Mouse (Mus musculus) hindbrain, embryonic 10.5 days (tissue): ENCODE measurements around the gene Zfp235. TPM values are rescaled to one million over a fixed set of nuclear protein-coding genes. Genes with fewer than 3 reads are reported as not detected.

ENCODE experiments used
- DNase-seq: peaks from one replicate; pipeline ENCODE4 v3.0.0-alpha.2; 2017; ENCODE audit warnings: low spot score
- H3K27ac ChIP-seq: fragments of 300-500 bp; sonication (generic); 2 replicates; pipeline ENCODE4 v1.5.1; 2016; ENCODE audit warnings: mild to moderate bottlenecking, moderate library complexity
- H3K27me3 ChIP-seq: fragments of 300-500 bp; sonication (generic); 2 replicates; pipeline ENCODE4 v1.6.1; 2016; ENCODE audit warnings: mild to moderate bottlenecking; ENCODE audit not compliant: poor library complexity, insufficient read depth, severe bottlenecking
- H3K36me3 ChIP-seq: fragments of 300-500 bp; sonication (generic); 2 replicates; pipeline ENCODE4 v1.6.1; 2016; ENCODE audit warnings: mild to moderate bottlenecking, moderate library complexity
- H3K4me1 ChIP-seq: fragments of 300-500 bp; sonication (generic); replicated peaks from 2 replicates; pipeline ENCODE4 v1.6.1; 2016; ENCODE audit warnings: mild to moderate bottlenecking
- H3K4me3 ChIP-seq: fragments of 300-500 bp; sonication (generic); 2 replicates; pipeline ENCODE4 v1.5.1; 2016; ENCODE audit warnings: mild to moderate bottlenecking, moderate library complexity
- H3K9me3 ChIP-seq: fragments of 300-500 bp; sonication (generic); 2 replicates; pipeline ENCODE4 v1.6.1; 2016; ENCODE audit warnings: mild to moderate bottlenecking, moderate library complexity
- WGBS: fragments of 180-500 bp; shearing (Covaris S2); methylation state at CpG from one replicate; pipeline ENCODE4 v1.1.7; 2016; 5-methylcytosine and 5-hydroxymethylcytosine counted together
- polyA plus RNA-seq: library from polyadenylated mRNA; unstranded; fragments of >200 nt; fragmentation: Nextera tagmentation; extraction: Ambion mirVana; gene quantifications from 2 replicates; pipeline ENCODE4 v1.2.1, GENCODE M21; 2016

Zfp235 gene
- polyA plus RNA-seq, 1 experiment from 2014 or later: 12.9 TPM

GRCm38 (mm10) chr7:24153272-24153671 lies 19.3 kb downstream of the Zfp235 start:
- Histone ChIP-seq H3K27ac (no peak overlapping the region), H3K9me3 (peaks cover 12% of the 10 kb centered on the region), H3K4me3 (no peak overlapping the region), H3K4me1 (no peaks in the 10 kb centered on the region), H3K36me3 (no peaks in the 10 kb centered on the region), H3K27me3 (no peaks in the 10 kb centered on the region)
- DNase-seq: no peak
- 4% methylated on average over 1 of the region's 1 CpGs for WGBS

- Histone ChIP-seq H3K27me3 (no peaks in the 10 kb centered on the region), H3K27ac (no peak overlapping the region), H3K36me3 (no peaks in the 10 kb centered on the region), H3K4me1 (peaks cover 6% of the 10 kb centered on the region; the same call in 1 of the 2 replicates), H3K9me3 (0 out of 2 replicates have a peak, but pooled peaks cover 6% of the 10 kb centered on the region), H3K4me3 (no peak overlapping the region)
- WGBS: 71% methylated on average over 4 of the region's 4 CpGs
- DNase-seq: no peak
Observed at GRCm38 (mm10) chr7:24172191-24172590, 38.2 kb downstream of the Zfp235 start.

DNA sequence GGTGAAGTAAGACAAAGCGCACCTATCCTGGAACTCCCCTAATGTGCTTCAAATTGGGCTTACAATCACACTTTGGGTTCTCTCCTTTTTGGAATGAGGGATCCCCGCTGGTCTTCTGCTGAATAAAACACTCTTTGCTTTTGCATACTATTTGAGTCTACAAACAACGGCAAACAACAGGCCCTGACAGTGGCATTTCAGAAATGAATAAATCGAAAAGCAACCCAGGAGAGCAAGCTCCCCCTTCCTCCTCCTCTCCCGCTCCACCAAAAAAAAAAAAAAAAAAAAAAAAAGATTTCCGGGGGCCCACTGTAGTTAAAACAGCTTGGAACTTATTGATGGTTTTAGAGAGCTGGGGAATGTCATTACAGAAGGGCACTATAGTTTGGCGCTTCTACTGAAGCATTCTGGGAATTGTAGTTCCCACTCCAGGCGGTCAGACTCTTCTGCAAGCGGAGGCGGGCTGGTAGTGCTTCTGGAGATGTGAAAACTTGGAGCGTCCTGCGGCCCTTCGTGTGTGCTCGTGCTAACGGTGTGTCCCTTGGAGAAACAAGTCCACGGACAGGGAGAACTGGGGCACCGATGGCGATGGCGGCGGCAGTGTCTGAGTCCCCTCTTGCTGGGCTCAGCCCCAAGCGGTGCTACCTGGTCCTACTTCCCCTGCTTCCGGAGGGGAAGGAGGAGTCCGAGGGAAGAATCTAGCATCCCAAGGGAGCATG lies 40.8 kb downstream of the Zfp235 start, which contains the start of gene Zfp114:
Gene Zfp114 (plus strand): TSS at position 443 of the 719 bp plus-strand sequence.
- H3K4me3 ChIP-seq: peak within 1 kb of the TSS; percentile 62
- 14% methylated on average over 23 of the region's 23 CpGs for WGBS
- peak within 1 kb of the TSS; percentile 87 for H3K27ac ChIP-seq
- H3K36me3 ChIP-seq: no peaks in the 10 kb centered on the region
- H3K9me3 ChIP-seq: 0 out of 2 replicates have a peak, but pooled peaks cover 6% of the 10 kb centered on the region
- no peaks in the 10 kb centered on the region for H3K27me3 ChIP-seq
- DNase-seq: peak; percentile 84
- peaks cover 6% of the 10 kb centered on the region; the same call in 1 of the 2 replicates for H3K4me1 ChIP-seq

GRCm38 (mm10) chr7:24175337-24175711 lies 41.4 kb downstream of the Zfp235 start:
- Histone ChIP-seq H3K27ac (peak overlapping the region; percentile 87), H3K9me3 (0 out of 2 replicates have a peak, but pooled peaks cover 6% of the 10 kb centered on the region), H3K36me3 (no peaks in the 10 kb centered on the region), H3K4me1 (peaks cover 6% of the 10 kb centered on the region; the same call in 1 of the 2 replicates), H3K4me3 (peak overlapping the region; percentile 62), H3K27me3 (no peaks in the 10 kb centered on the region)
- 64% methylated on average over 6 of the region's 6 CpGs for WGBS
- DNase-seq: no peak

- Histone ChIP-seq H3K27ac (no peak overlapping the region), H3K4me3 (no peak overlapping the region), H3K27me3 (no peaks in the 10 kb centered on the region), H3K9me3 (peaks cover 4% of the 10 kb centered on the region; the same call in 1 of the 2 replicates), H3K4me1 (no peaks in the 10 kb centered on the region), H3K36me3 (no peaks in the 10 kb centered on the region)
- WGBS: 68% methylated on average over 1 of the region's 1 CpGs
- no peak for DNase-seq
Observed at GRCm38 (mm10) chr7:24187611-24188010, 53.6 kb downstream of the Zfp235 start.

DNA sequence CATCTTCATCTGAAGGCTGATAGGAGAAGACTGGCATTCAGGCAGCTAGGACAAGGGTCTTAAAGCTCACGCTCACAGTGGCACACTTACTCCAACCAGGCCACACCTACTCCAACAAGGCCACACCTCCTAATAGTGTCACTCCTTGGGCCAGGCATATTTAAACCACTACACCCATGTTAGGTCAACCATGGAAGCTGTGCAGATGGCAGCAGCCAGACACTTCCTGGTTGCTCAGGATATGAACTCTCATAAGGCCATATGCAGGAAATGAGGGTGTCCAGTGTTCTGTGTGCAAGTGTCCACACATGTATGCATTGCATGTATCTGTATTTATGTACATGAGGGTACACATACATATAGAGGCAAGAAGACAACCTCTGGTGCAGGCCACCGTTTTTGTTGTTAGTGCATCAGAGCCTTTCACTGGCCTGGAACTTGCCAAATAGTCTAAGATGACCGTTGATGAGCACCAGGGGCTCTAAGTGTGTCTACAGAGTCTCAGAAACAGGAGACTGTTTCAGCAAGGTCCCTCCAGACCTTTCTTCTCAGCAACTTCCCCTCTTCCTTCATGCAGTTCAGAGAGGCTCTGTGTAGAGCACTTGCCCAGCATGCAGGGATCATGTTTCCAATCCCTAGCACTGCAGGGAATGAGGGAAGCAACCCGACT lies 55.1 kb downstream of the Zfp235 start:
- Histone ChIP-seq H3K4me1 (no peaks in the 10 kb centered on the region), H3K27ac (no peak overlapping the region), H3K27me3 (no peaks in the 10 kb centered on the region), H3K4me3 (no peak overlapping the region), H3K9me3 (peaks cover 12% of the 10 kb centered on the region), H3K36me3 (peaks cover 12% of the 10 kb centered on the region)
- 66% methylated on average over 4 of the region's 4 CpGs for WGBS
- no peak for DNase-seq

GRCm38 (mm10) chr7:24189571-24189944 lies 55.6 kb downstream of the Zfp235 start:
- no peak overlapping the region for H3K4me3 ChIP-seq
- H3K4me1 ChIP-seq: no peaks in the 10 kb centered on the region
- no peaks in the 10 kb centered on the region for H3K27me3 ChIP-seq
- 77% methylated on average over 5 of the region's 5 CpGs for WGBS
- peaks cover 17% of the 10 kb centered on the region for H3K9me3 ChIP-seq
- no peak overlapping the region for H3K27ac ChIP-seq
- DNase-seq: no peak
- H3K36me3 ChIP-seq: peaks cover 17% of the 10 kb centered on the region

GRCm38 (mm10) chr7:24191361-24191760 lies 57.4 kb downstream of the Zfp235 start:
- DNase-seq: no peak
- Histone ChIP-seq H3K27ac (no peak overlapping the region), H3K4me3 (no peak overlapping the region), H3K9me3 (peaks cover 24% of the 10 kb centered on the region), H3K27me3 (no peaks in the 10 kb centered on the region), H3K4me1 (no peaks in the 10 kb centered on the region), H3K36me3 (peaks cover 30% of the 10 kb centered on the region)
- 83% methylated on average over 2 of the region's 2 CpGs for WGBS

Other genes with a start within 250 kb of the Zfp235 start
- gene Vmn1r178, start 242.2 kb upstream of the Zfp235 start, polyA plus RNA-seq: not detected in 2 replicates
- not detected in 2 replicates for gene Vmn1r179, start 207.2 kb upstream of the Zfp235 start, polyA plus RNA-seq
- not detected in 2 replicates for gene Vmn1r180, start 183.5 kb upstream of the Zfp235 start, polyA plus RNA-seq
- gene Vmn1r181, start 159.6 kb upstream of the Zfp235 start, polyA plus RNA-seq: not detected in 2 replicates
- gene V1rd19, start 132.5 kb upstream of the Zfp235 start, polyA plus RNA-seq: not detected in 2 replicates
- not detected in 2 replicates for gene Vmn1r183, start 80.9 kb upstream of the Zfp235 start, polyA plus RNA-seq
- 25.9 and 29.4 TPM in 2 replicates for gene Zfp180, start 52.2 kb upstream of the Zfp235 start, polyA plus RNA-seq
- gene Zfp112, start 21.9 kb upstream of the Zfp235 start, polyA plus RNA-seq: 3.3 and 5.4 TPM in 2 replicates
- 3.9 and 5.1 TPM in 2 replicates for gene Zfp114, start 40.9 kb downstream of the Zfp235 start, polyA plus RNA-seq
- 9.2 and 10.5 TPM in 2 replicates for gene Zfp111, start 77.3 kb downstream of the Zfp235 start, polyA plus RNA-seq
- 4.9 and 5.8 TPM in 2 replicates for gene Zfp109, start 103.4 kb downstream of the Zfp235 start, polyA plus RNA-seq
- 2.3 and 2.6 TPM in 2 replicates for gene Zfp108, start 120.6 kb downstream of the Zfp235 start, polyA plus RNA-seq
- 6.0 TPM in 2 replicates for gene Zfp93, start 136.3 kb downstream of the Zfp235 start, polyA plus RNA-seq
- 35.4 and 40.3 TPM in 2 replicates for gene Zfp61, start 167.1 kb downstream of the Zfp235 start, polyA plus RNA-seq
- gene Zfp94, start 182.5 kb downstream of the Zfp235 start, polyA plus RNA-seq: 10.8 and 13.2 TPM in 2 replicates
- 0.25 TPM in 1 of 2 replicates, not detected in the other for gene Tescl, start 199.8 kb downstream of the Zfp235 start, polyA plus RNA-seq
- gene Lypd5, start 215.0 kb downstream of the Zfp235 start, polyA plus RNA-seq: not detected in 2 replicates
- gene Kcnn4, start 236.1 kb downstream of the Zfp235 start, polyA plus RNA-seq: 3.9 and 4.2 TPM in 2 replicates